ENCODE assay signal across 7 mouse cellular contexts in the genomic region with DNA sequence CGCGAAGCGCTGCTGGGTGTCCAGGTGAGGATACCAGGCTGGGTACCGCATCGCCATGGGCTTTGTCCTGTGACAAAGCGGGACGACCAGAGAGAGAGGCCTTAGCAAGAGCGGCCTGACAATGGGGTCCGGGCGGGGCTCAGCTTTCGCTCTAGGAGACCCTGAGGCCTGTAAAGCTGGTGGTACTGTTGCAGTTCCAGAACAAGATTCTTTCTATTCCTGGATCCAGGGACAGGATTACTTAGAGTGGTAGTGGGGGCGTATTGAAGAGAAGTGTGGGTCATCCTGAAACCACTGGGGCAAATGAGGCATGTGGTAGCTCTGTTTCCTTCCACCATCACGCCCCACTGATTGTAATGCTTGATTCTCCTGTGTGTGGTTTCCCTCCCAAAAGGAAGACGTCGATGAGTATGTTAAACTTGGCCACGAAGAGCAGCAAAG. TPM values are rescaled to one million over a fixed set of nuclear protein-coding genes. Genes with fewer than 3 reads are reported as not detected.
DNase-seq lines count a peak whose midpoint lies in the region; ATAC-seq and TF ChIP-seq lines count a peak whose summit lies in the region.

No protein-coding gene starts in this region.

- ATAC-seq in embryonic facial prominence, embryonic 15.5 days (ENCODE audit: insufficient number of reproducible peaks, low FRiP score, low TSS enrichment, low read depth) = no peak; the same call in 1 of the 2 replicates
- peak; percentile 2; the same call in 1 of the 2 replicates for ATAC-seq in intestine, postnatal 0 days
- no peak; the same call in 1 of the 2 replicates for ATAC-seq in neural tube, embryonic 14.5 days (ENCODE audit: low read depth)

- H3K4me3 ChIP-seq in spleen, adult 2 months (ENCODE audit: extremely low read depth, insufficient read depth, insufficient read length) = peak overlapping the region; percentile 85
- H3K4me3 ChIP-seq in embryonic facial prominence, embryonic 15.5 days (replicated peaks) = peak overlapping the region; percentile 74
- H3K4me3 ChIP-seq in intestine, postnatal 0 days (ENCODE audit: low read depth, low read length) = peak overlapping the region; percentile 71
- peak overlapping the region; percentile 82 for H3K4me3 ChIP-seq in neural tube, embryonic 14.5 days (ENCODE audit: low read depth, low read length)

- H3K36me3 ChIP-seq in spleen, adult 2 months (ENCODE audit: control insufficient read depth, insufficient read depth, low read length) = peaks cover 1% of the 10 kb centered on the region
- H3K36me3 ChIP-seq in embryonic facial prominence, embryonic 15.5 days = peaks cover 9% of the 10 kb centered on the region
- peaks cover 4% of the 10 kb centered on the region; the same call in 1 of the 2 replicates for H3K36me3 ChIP-seq in intestine, postnatal 0 days (ENCODE audit: control insufficient read depth, insufficient read depth)
- H3K36me3 ChIP-seq in neural tube, embryonic 14.5 days (ENCODE audit: control insufficient read depth, insufficient read depth, low read length) = peaks cover 4% of the 10 kb centered on the region; the same call in 1 of the 2 replicates

- no peak for TF ChIP-seq CTCF in spleen, adult 2 months (IDR thresholded peaks at IDR 0.05; ENCODE audit: extremely low read depth, insufficient read depth, insufficient read length, insufficient replicate concordance)
- TF ChIP-seq CTCF in intestine, postnatal 0 days (IDR thresholded peaks at IDR 0.05; ENCODE audit: low read depth) = no peak

- no peak for DNase-seq in spleen, adult 2 months (ENCODE audit: low read depth in 1 of 2, low spot score in 2 of 2)
- DNase-seq in spleen, postnatal 14 days (ENCODE audit: low spot score in 2 of 2) = no peak
- DNase-seq in T-cell, adult 2 months (ENCODE audit: low spot score) = no peak
- no peak for DNase-seq in layer of hippocampus, adult 9-11 months

- no peak for TF ChIP-seq POLR2A in spleen, adult 2 months (IDR thresholded peaks at IDR 0.05; ENCODE audit: low read depth, low read length)

- H3K4me2 ChIP-seq in embryonic facial prominence, embryonic 15.5 days (replicated peaks) = peak overlapping the region; percentile 55
- peak overlapping the region; percentile 82 for H3K4me2 ChIP-seq in intestine, postnatal 0 days (replicated peaks; ENCODE audit: low read depth)
- H3K4me2 ChIP-seq in neural tube, embryonic 14.5 days (ENCODE audit: low read depth, low read length) = peak overlapping the region; percentile 83

- no peaks in the 10 kb centered on the region for H3K9me3 ChIP-seq in embryonic facial prominence, embryonic 15.5 days (replicated peaks)
- no peaks in the 10 kb centered on the region for H3K9me3 ChIP-seq in intestine, postnatal 0 days (ENCODE audit: control insufficient read depth)
- H3K9me3 ChIP-seq in neural tube, embryonic 14.5 days (ENCODE audit: control insufficient read depth, low read length) = no peaks in the 10 kb centered on the region

- peak overlapping the region; percentile 97 for H3K9ac ChIP-seq in embryonic facial prominence, embryonic 15.5 days
- peak overlapping the region; percentile 66 for H3K9ac ChIP-seq in intestine, postnatal 0 days (ENCODE audit: low read depth, low read length)
- H3K9ac ChIP-seq in neural tube, embryonic 14.5 days (replicated peaks; ENCODE audit: low read depth, low read length) = peak overlapping the region; percentile 92

- H3K27ac ChIP-seq in spleen, adult 2 months (ENCODE audit: insufficient read depth, low read length) = peak overlapping the region; percentile 68
- H3K27ac ChIP-seq in embryonic facial prominence, embryonic 15.5 days (replicated peaks) = peak overlapping the region; percentile 97
- peak overlapping the region; percentile 78 for H3K27ac ChIP-seq in intestine, postnatal 0 days (ENCODE audit: low read depth, low read length)
- peak overlapping the region; percentile 91 for H3K27ac ChIP-seq in neural tube, embryonic 14.5 days (ENCODE audit: low read depth, low read length)

- H3K4me1 ChIP-seq in spleen, adult 2 months (ENCODE audit: control insufficient read depth, insufficient read depth, insufficient read length) = peaks cover 2% of the 10 kb centered on the region
- peaks cover 19% of the 10 kb centered on the region for H3K4me1 ChIP-seq in embryonic facial prominence, embryonic 15.5 days
- no peaks in the 10 kb centered on the region; the same call in 1 of the 2 replicates for H3K4me1 ChIP-seq in intestine, postnatal 0 days (replicated peaks; ENCODE audit: control insufficient read depth, insufficient read depth, low read length)
- H3K4me1 ChIP-seq in neural tube, embryonic 14.5 days (ENCODE audit: control insufficient read depth, insufficient read depth, low read length) = peaks cover 16% of the 10 kb centered on the region

- H3K27me3 ChIP-seq in spleen, adult 2 months (ENCODE audit: control insufficient read depth, insufficient read depth, low read length) = no peaks in the 10 kb centered on the region
- H3K27me3 ChIP-seq in embryonic facial prominence, embryonic 15.5 days = no peaks in the 10 kb centered on the region
- H3K27me3 ChIP-seq in intestine, postnatal 0 days (replicated peaks; ENCODE audit: control insufficient read depth, insufficient read depth, low read length) = no peaks in the 10 kb centered on the region
- H3K27me3 ChIP-seq in neural tube, embryonic 14.5 days (ENCODE audit: control insufficient read depth, insufficient read depth, low read length) = no peaks in the 10 kb centered on the region

- 2% methylated on average over 16 of the region's 16 CpGs for WGBS in spleen, adult 2 months
- WGBS in embryonic facial prominence, embryonic 15.5 days = under 1% methylated on average over 16 of the region's 16 CpGs
- 0% methylated on average over 16 of the region's 16 CpGs for WGBS in intestine, postnatal 0 days
- under 1% methylated on average over 16 of the region's 16 CpGs for WGBS in neural tube, embryonic 14.5 days

RNA-seq across cellular contexts. Expression of gene Rcn2, which starts 0.6 kb away (rescaled TPM):
- 27.6 and 41.9 TPM in 2 replicates for polyA plus RNA-seq in spleen, adult 2 months (2012; rRNA removed)
- polyA plus RNA-seq in embryonic facial prominence, embryonic 15.5 days (2015; fragmentation: Nextera tagmentation; extraction: Ambion mirVana) = 236 and 252 TPM in 2 replicates
- polyA plus RNA-seq in intestine, postnatal 0 days (2015; fragmentation: Nextera tagmentation; extraction: Ambion mirVana) = 81.3 and 81.7 TPM in 2 replicates
- polyA plus RNA-seq in neural tube, embryonic 14.5 days (2014; fragmentation: Nextera tagmentation; extraction: Ambion mirVana) = 263 and 265 TPM in 2 replicates

RNA-seq across cellular contexts. Expression of gene 4930563M21Rik, which starts 31.9 kb away (rescaled TPM):
- not detected in 2 replicates for polyA plus RNA-seq in spleen, adult 2 months (2012; rRNA removed)
- polyA plus RNA-seq in embryonic facial prominence, embryonic 15.5 days (2015; fragmentation: Nextera tagmentation; extraction: Ambion mirVana) = not detected in 2 replicates
- polyA plus RNA-seq in intestine, postnatal 0 days (2015; fragmentation: Nextera tagmentation; extraction: Ambion mirVana) = not detected in 2 replicates
- not detected in 2 replicates for polyA plus RNA-seq in neural tube, embryonic 14.5 days (2014; fragmentation: Nextera tagmentation; extraction: Ambion mirVana)

RNA-seq across cellular contexts. Expression of gene Pstpip1, which starts 47.6 kb away (rescaled TPM):
- 51.8 and 65.0 TPM in 2 replicates for polyA plus RNA-seq in spleen, adult 2 months (2012; rRNA removed)
- polyA plus RNA-seq in embryonic facial prominence, embryonic 15.5 days (2015; fragmentation: Nextera tagmentation; extraction: Ambion mirVana) = 4.6 and 4.8 TPM in 2 replicates
- 0.69 and 0.80 TPM in 2 replicates for polyA plus RNA-seq in intestine, postnatal 0 days (2015; fragmentation: Nextera tagmentation; extraction: Ambion mirVana)
- 0.40 and 1.2 TPM in 2 replicates for polyA plus RNA-seq in neural tube, embryonic 14.5 days (2014; fragmentation: Nextera tagmentation; extraction: Ambion mirVana)
